In the genomic region with DNA sequence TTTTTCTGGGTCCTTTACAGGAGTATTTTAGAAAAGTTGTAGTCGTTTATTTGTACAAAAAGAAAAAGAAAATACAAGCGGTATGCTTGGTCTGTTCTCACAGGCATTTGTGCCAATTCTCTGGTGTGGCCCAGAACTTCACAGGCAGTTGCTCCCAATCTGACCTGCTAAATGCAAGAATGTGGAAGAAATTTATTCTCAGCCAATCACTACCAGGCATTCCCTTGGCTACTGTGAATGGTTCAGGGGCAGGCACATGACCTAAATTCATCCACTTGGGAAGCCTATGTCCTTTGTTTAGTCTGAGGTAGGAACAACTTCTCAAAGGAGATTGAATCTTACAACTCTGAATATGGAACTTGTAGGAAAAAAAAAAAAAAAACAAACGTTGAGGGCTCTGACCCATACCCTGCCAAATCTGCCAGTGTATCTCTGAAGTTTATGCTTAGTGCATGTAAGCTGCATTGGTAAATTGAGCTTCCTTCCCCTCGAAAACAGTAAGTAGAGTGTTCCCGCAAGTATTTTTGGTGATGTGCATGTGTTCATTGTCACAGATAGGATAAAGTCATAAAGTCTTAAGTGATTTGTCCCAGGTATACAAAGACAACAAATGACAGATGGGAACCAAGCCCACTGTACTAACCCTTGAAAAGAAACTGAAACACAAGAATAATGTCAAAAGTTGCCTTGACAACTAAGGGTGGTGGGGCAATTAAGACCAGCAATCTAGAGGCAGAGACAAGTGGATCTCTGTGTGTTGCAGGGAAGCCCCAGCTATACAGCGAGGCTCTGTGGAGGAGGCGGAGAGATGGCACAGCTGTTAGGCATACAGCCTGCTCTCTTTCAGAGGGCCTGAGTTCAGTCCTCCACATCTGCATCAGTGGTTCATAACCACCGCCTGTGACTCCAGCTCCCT, we compare ENCODE assay signal across 10 mouse cellular contexts. TPM values are rescaled to one million over a fixed set of nuclear protein-coding genes. Genes with fewer than 3 reads are reported as not detected.
A peak's percentile ranks its signal among the peaks of the same experiment; 100 is the strongest.
DNase-seq lines count a peak whose midpoint lies in the region; ATAC-seq lines count a peak whose summit lies in the region.
"Had no signal": no experiment of that assay in that cellular context is flagged by ENCODE, and none has a peak within 500 bp of the region (broad histone marks: within the 10 kb centered on the region; RNA-seq: fewer than 3 reads in every experiment).

No protein-coding gene starts in this region.

- H3K27ac ChIP-seq in midbrain, embryonic 12.5 days (replicated peaks), result peak overlapping the region; percentile 49; the same call in 1 of the 2 replicates
- H3K27ac ChIP-seq in midbrain, embryonic 15.5 days, result no peak overlapping the region
- 0 out of 2 replicates have a peak overlapping the region, but pooled peaks have one; percentile 14 for H3K27ac ChIP-seq in hindbrain, embryonic 14.5 days
- H3K27ac ChIP-seq: liver, embryonic 13.5 days had no signal

- no peak overlapping the region for H3K4me2 ChIP-seq in midbrain, embryonic 12.5 days (replicated peaks)
- H3K4me2 ChIP-seq in midbrain, embryonic 15.5 days, result no peak overlapping the region
- no peak overlapping the region for H3K4me2 ChIP-seq in hindbrain, embryonic 14.5 days (replicated peaks)
- H3K4me2 ChIP-seq: liver, embryonic 13.5 days had no signal

- H3K9ac ChIP-seq in midbrain, embryonic 12.5 days (replicated peaks), result no peak overlapping the region
- no peak overlapping the region for H3K9ac ChIP-seq in midbrain, embryonic 15.5 days
- H3K9ac ChIP-seq in hindbrain, embryonic 14.5 days, result no peak overlapping the region
- H3K9ac ChIP-seq: liver, embryonic 13.5 days had no signal

- peaks cover 15% of the 10 kb centered on the region for H3K4me1 ChIP-seq in midbrain, embryonic 12.5 days
- H3K4me1 ChIP-seq in midbrain, embryonic 15.5 days, result peaks cover 9% of the 10 kb centered on the region; the same call in 1 of the 2 replicates
- peaks cover 12% of the 10 kb centered on the region; the same call in 1 of the 2 replicates for H3K4me1 ChIP-seq in hindbrain, embryonic 14.5 days (replicated peaks; ENCODE audit: control insufficient read depth, insufficient read depth, low read length)

- no peak for ATAC-seq in midbrain, embryonic 12.5 days (ENCODE audit: low FRiP score, low read depth)
- ATAC-seq in midbrain, embryonic 15.5 days (replicated peaks), result no peak
- no peak for ATAC-seq in hindbrain, embryonic 14.5 days (ENCODE audit: low FRiP score)
- no peak for ATAC-seq in frontal cortex, adult (ENCODE audit: low TSS enrichment)

- WGBS in midbrain, embryonic 12.5 days, result 45% methylated on average over 8 of the region's 8 CpGs
- 46% methylated on average over 8 of the region's 8 CpGs for WGBS in midbrain, embryonic 15.5 days
- WGBS in hindbrain, embryonic 14.5 days, result 44% methylated on average over 7 of the region's 8 CpGs

- no peaks in the 10 kb centered on the region for H3K9me3 ChIP-seq in midbrain, embryonic 12.5 days
- H3K9me3 ChIP-seq in midbrain, embryonic 15.5 days, result no peaks in the 10 kb centered on the region
- no peaks in the 10 kb centered on the region for H3K9me3 ChIP-seq in hindbrain, embryonic 14.5 days (ENCODE audit: control insufficient read depth, low read length)
- H3K9me3 ChIP-seq: liver, embryonic 13.5 days had no signal

- H3K27me3 ChIP-seq in midbrain, embryonic 12.5 days, result no peaks in the 10 kb centered on the region
- H3K27me3 ChIP-seq in midbrain, embryonic 15.5 days (replicated peaks), result no peaks in the 10 kb centered on the region
- H3K27me3 ChIP-seq in hindbrain, embryonic 14.5 days (ENCODE audit: control insufficient read depth, insufficient read depth, low read length), result no peaks in the 10 kb centered on the region
- H3K27me3 ChIP-seq: liver, embryonic 13.5 days had no signal

- DNase-seq in embryo, embryonic 10.5 days (ENCODE audit: low spot score), result peak; percentile 80
- no peak for DNase-seq in hindbrain, embryonic 14.5 days (ENCODE audit: low spot score)
- DNase-seq in retina, postnatal 1 day, result peak; percentile 96
- no peak for DNase-seq in layer of hippocampus, adult 11-12 months (ENCODE audit: low spot score)
- DNase-seq: layer of hippocampus, postnatal 36 days; liver, embryonic 13.5 days; thymus, postnatal 14 days had no signal

- H3K36me3 ChIP-seq in midbrain, embryonic 12.5 days, result peaks cover 3% of the 10 kb centered on the region; the same call in 1 of the 2 replicates
- no peaks in the 10 kb centered on the region for H3K36me3 ChIP-seq in midbrain, embryonic 15.5 days (replicated peaks)
- no peaks in the 10 kb centered on the region for H3K36me3 ChIP-seq in hindbrain, embryonic 14.5 days (replicated peaks; ENCODE audit: control insufficient read depth, insufficient read depth)

- no peak overlapping the region for H3K4me3 ChIP-seq in midbrain, embryonic 12.5 days
- no peak overlapping the region for H3K4me3 ChIP-seq in midbrain, embryonic 15.5 days
- H3K4me3 ChIP-seq in hindbrain, embryonic 14.5 days (replicated peaks; ENCODE audit: low read length), result no peak overlapping the region
- H3K4me3 ChIP-seq: liver, embryonic 13.5 days had no signal

RNA-seq across cellular contexts. Expression of a gene that starts 2.7 kb away (rescaled TPM):
- 491 and 516 TPM in 2 replicates for polyA plus RNA-seq in midbrain, embryonic 12.5 days (2016; fragmentation: Nextera tagmentation; extraction: Ambion mirVana)
- polyA plus RNA-seq in midbrain, embryonic 15.5 days (2015; fragmentation: Nextera tagmentation; extraction: Ambion mirVana), result 154 and 163 TPM in 2 replicates
- 150 and 177 TPM in 2 replicates for polyA plus RNA-seq in hindbrain, embryonic 14.5 days (2014; fragmentation: Nextera tagmentation; extraction: Ambion mirVana)

RNA-seq across cellular contexts. Expression of a gene that starts 23.5 kb away (rescaled TPM):
- polyA plus RNA-seq in midbrain, embryonic 12.5 days (2016; fragmentation: Nextera tagmentation; extraction: Ambion mirVana), result 3.4 and 3.8 TPM in 2 replicates
- 6.9 and 7.3 TPM in 2 replicates for polyA plus RNA-seq in midbrain, embryonic 15.5 days (2015; fragmentation: Nextera tagmentation; extraction: Ambion mirVana)
- 7.1 and 7.8 TPM in 2 replicates for polyA plus RNA-seq in hindbrain, embryonic 14.5 days (2014; fragmentation: Nextera tagmentation; extraction: Ambion mirVana)

Comparison
In these comparisons a context has a peak if more than half of its experiments do, and no peak if none do; other contexts are left out.
1. DNase-seq: peak in embryo, embryonic 10.5 days (single experiment) and retina, postnatal 1 day (single experiment); none in hindbrain, embryonic 14.5 days (single experiment) and layer of hippocampus, adult 11-12 months (single experiment).